In the genomic region with DNA sequence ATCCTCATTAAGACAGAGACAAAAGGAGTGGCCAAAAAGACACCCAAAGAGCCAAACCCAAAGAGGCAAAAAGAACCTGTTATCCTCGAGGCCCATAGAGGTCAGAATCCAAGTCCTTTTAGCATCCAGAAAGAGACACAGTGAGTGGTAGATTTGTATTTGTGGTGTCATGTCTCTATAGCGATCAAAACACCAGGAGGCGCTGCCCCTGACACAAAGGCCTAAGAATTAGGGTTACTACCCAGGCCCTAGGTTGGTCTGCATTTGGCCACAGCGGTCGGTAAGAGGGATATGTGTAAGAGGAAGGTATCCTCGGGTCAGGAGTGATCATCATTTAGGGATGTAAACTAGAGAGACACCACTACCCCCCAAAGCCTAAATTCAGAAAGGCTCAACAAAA, we compare ENCODE assay signal across 8 mouse cellular contexts. TPM values are rescaled to one million over a fixed set of nuclear protein-coding genes. Genes with fewer than 3 reads are reported as not detected.
DNase-seq lines count a peak whose midpoint lies in the region; ATAC-seq and TF ChIP-seq lines count a peak whose summit lies in the region.

No protein-coding gene starts in this region.

- no peaks in the 10 kb centered on the region for H3K36me3 ChIP-seq in hindbrain, embryonic 16.5 days (ENCODE audit: control insufficient read depth, insufficient read depth, low read length)

- peak overlapping the region; percentile 88; the same call in 1 of the 2 replicates for H3K9ac ChIP-seq in hindbrain, embryonic 16.5 days (ENCODE audit: low read depth, low read length)

- WGBS in hindbrain, embryonic 16.5 days: 24% methylated on average over 6 of the region's 6 CpGs

- H3K4me3 ChIP-seq in bone marrow macrophage, adult 2 months (ENCODE audit: insufficient read depth, low read length): peak overlapping the region; percentile 75; the same call in 1 of the 2 replicates
- peak overlapping the region; percentile 90 for H3K4me3 ChIP-seq in hindbrain, embryonic 16.5 days (ENCODE audit: low read length)

- H3K4me1 ChIP-seq in bone marrow macrophage, adult 2 months (ENCODE audit: control insufficient read depth, insufficient read depth, low read length): peaks cover 18% of the 10 kb centered on the region
- H3K4me1 ChIP-seq in hindbrain, embryonic 16.5 days (ENCODE audit: control insufficient read depth, insufficient read depth, low read depth, low read length): peaks cover 19% of the 10 kb centered on the region; the same call in 1 of the 2 replicates

- H3K27me3 ChIP-seq in hindbrain, embryonic 16.5 days (replicated peaks; ENCODE audit: control insufficient read depth, insufficient read depth, low read length): no peaks in the 10 kb centered on the region

- no peak for ATAC-seq in hindbrain, embryonic 16.5 days

- H3K27ac ChIP-seq in bone marrow macrophage, adult 2 months (ENCODE audit: insufficient read depth, low read depth, low read length): no peak overlapping the region
- no peak overlapping the region for H3K27ac ChIP-seq in hindbrain, embryonic 16.5 days (ENCODE audit: low read depth, low read length)

- peak overlapping the region; percentile 94 for H3K4me2 ChIP-seq in hindbrain, embryonic 16.5 days (ENCODE audit: low read length)

- no peaks in the 10 kb centered on the region for H3K9me3 ChIP-seq in hindbrain, embryonic 16.5 days (ENCODE audit: control insufficient read depth, low read length)

- peak; percentile 30 for DNase-seq in kidney, adult 9 months
- DNase-seq in kidney, postnatal 36 days: no peak
- peak; percentile 38 for DNase-seq in naive thymus-derived CD4-positive, alpha-beta T cell, adult 2 months (ENCODE audit: low read depth)
- DNase-seq in left cerebral cortex, adult 11 months (ENCODE audit: low spot score): no peak
- DNase-seq in layer of hippocampus, postnatal 25 days (ENCODE audit: extremely low spot score in 1 of 2, low spot score in 1 of 2): no peak
- DNase-seq in urinary bladder, postnatal 10 days (ENCODE audit: low spot score): no peak

- no peak for TF ChIP-seq CTCF in bone marrow macrophage, adult 2 months (IDR thresholded peaks at IDR 0.05; ENCODE audit: low read depth, low read length)

- no peak for TF ChIP-seq POLR2A in bone marrow macrophage, adult 2 months (IDR thresholded peaks at IDR 0.05; ENCODE audit: borderline replicate concordance, low read depth, low read length)

RNA-seq across cellular contexts. Expression of a gene that starts 1.8 kb away (rescaled TPM):
- polyA plus RNA-seq in bone marrow macrophage, adult 2 months (2012; ENCODE audit: insufficient read depth, insufficient read length, missing spikeins): 9.7 and 11.0 TPM in 2 replicates
- polyA plus RNA-seq in hindbrain, embryonic 16.5 days (2015; fragmentation: Nextera tagmentation; extraction: Ambion mirVana): 3.5 and 4.2 TPM in 2 replicates
- 1 to 10 TPM; 6.0 to 7.1 TPM for total RNA-seq in layer of hippocampus, postnatal 25 days (2021)

RNA-seq across cellular contexts. Expression of a gene that starts 1.9 kb away (rescaled TPM):
- 51.4 and 57.0 TPM in 2 replicates for polyA plus RNA-seq in bone marrow macrophage, adult 2 months (2012; ENCODE audit: insufficient read depth, insufficient read length, missing spikeins)
- 36.3 and 37.1 TPM in 2 replicates for polyA plus RNA-seq in hindbrain, embryonic 16.5 days (2015; fragmentation: Nextera tagmentation; extraction: Ambion mirVana)
- total RNA-seq in layer of hippocampus, postnatal 25 days (2021): 10 to 100 TPM; 20.1 to 21.1 TPM

RNA-seq across cellular contexts. Expression of a gene that starts 11.3 kb away (rescaled TPM):
- not detected in 2 replicates for polyA plus RNA-seq in bone marrow macrophage, adult 2 months (2012; ENCODE audit: insufficient read depth, insufficient read length, missing spikeins)
- 0.99 and 2.3 TPM in 2 replicates for polyA plus RNA-seq in hindbrain, embryonic 16.5 days (2015; fragmentation: Nextera tagmentation; extraction: Ambion mirVana)
- total RNA-seq in layer of hippocampus, postnatal 25 days (2021): under 1 TPM; 0.49 to 0.66 TPM

RNA-seq across cellular contexts. Expression of a gene that starts 43.2 kb away (rescaled TPM):
- polyA plus RNA-seq in bone marrow macrophage, adult 2 months (2012; ENCODE audit: insufficient read depth, insufficient read length, missing spikeins): not detected in 2 replicates
- polyA plus RNA-seq in hindbrain, embryonic 16.5 days (2015; fragmentation: Nextera tagmentation; extraction: Ambion mirVana): 0.97 and 1.5 TPM in 2 replicates
- under 1 TPM; 0.37 to 0.38 TPM for total RNA-seq in layer of hippocampus, postnatal 25 days (2021)

RNA-seq across cellular contexts. Expression of a gene that starts 47.7 kb away (rescaled TPM):
- 21.3 and 21.4 TPM in 2 replicates for polyA plus RNA-seq in bone marrow macrophage, adult 2 months (2012; ENCODE audit: insufficient read depth, insufficient read length, missing spikeins)
- 13.5 and 15.9 TPM in 2 replicates for polyA plus RNA-seq in hindbrain, embryonic 16.5 days (2015; fragmentation: Nextera tagmentation; extraction: Ambion mirVana)
- 100 to 1,000 TPM in 1 of 2 experiments, 10 to 100 TPM in 1; 92.8 to 105 TPM for total RNA-seq in layer of hippocampus, postnatal 25 days (2021)

Comparison
In these comparisons a context has a peak if more than half of its experiments do, and no peak if none do; other contexts are left out.
1. DNase-seq: peak in kidney, adult 9 months (single experiment) and naive thymus-derived CD4-positive, alpha-beta T cell, adult 2 months (single experiment); none in kidney, postnatal 36 days (0 of 2), left cerebral cortex, adult 11 months (single experiment), layer of hippocampus, postnatal 25 days (0 of 2) and urinary bladder, postnatal 10 days (single experiment).